Comparison of ENCODE assay signal across 17 mouse cellular contexts in the genomic region with DNA sequence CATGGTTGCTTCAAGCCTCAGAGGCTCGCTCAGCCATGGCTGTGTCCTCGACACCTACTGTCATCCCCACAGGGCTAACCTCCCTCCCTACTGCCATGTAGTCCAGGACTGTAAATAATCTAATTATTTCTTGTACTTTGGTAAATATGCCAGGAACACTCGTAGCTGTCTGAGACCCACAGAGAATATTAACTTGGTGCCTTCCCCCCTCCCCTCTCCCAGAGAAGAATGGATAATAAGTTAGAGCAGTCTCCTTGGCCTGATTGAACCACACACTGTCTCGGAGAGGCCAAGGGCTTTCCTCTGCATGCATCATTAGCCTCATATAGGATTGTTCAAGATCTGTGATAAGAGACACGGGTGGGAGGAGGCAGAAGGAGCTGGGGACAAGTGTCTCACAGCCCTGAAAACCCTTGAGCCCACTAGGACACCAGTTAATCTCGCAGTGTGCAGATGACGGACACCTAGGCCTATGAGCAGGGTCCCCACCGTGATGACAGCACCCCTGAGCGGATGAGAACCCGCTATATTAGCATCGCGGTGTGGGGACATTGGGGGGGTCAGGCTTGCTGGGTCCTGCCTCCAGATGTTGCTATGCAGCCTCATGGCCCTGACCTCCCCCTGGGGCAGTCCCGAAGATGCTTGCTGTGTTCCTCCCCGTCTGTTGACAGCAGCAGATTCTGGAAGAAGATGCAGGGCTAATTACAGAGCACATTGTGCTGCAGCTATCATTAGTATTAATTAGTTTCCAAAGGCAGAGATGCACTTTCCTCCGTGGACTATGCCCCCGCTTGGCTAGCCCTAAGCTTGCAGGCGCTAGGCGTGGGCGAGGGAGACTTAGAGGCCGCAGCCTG. TPM values are rescaled to one million over a fixed set of nuclear protein-coding genes. Genes with fewer than 3 reads are reported as not detected.
DNase-seq lines count a peak whose midpoint lies in the region; ATAC-seq and TF ChIP-seq lines count a peak whose summit lies in the region.
"Had no signal": no experiment of that assay in that cellular context is flagged by ENCODE, and none has a peak within 500 bp of the region (broad histone marks: within the 10 kb centered on the region; RNA-seq: fewer than 3 reads in every experiment).

No protein-coding gene starts in this region.

- ATAC-seq in forebrain, embryonic 11.5 days (replicated peaks; ENCODE audit: low FRiP score), result peak; percentile 31; the same call in 1 of the 2 replicates
- ATAC-seq in forebrain, postnatal 0 days, result no peak
- ATAC-seq in hindbrain, embryonic 14.5 days (ENCODE audit: low FRiP score), result no peak
- peak; percentile 18; the same call in 1 of the 2 replicates for ATAC-seq in midbrain, embryonic 16.5 days
- ATAC-seq in liver, postnatal 0 days, result no peak
- ATAC-seq: Patski had no signal

- H3K27ac ChIP-seq in forebrain, embryonic 11.5 days (ENCODE audit: low read depth, low read length), result no peak overlapping the region
- H3K27ac ChIP-seq in forebrain, postnatal 0 days (ENCODE audit: low read depth, low read length), result no peak overlapping the region
- peak overlapping the region; percentile 28 for H3K27ac ChIP-seq in hindbrain, embryonic 14.5 days
- peak overlapping the region; percentile 47 for H3K27ac ChIP-seq in midbrain, embryonic 16.5 days (ENCODE audit: low read length)
- no peak overlapping the region for H3K27ac ChIP-seq in liver, postnatal 0 days (ENCODE audit: low read depth)
- H3K27ac ChIP-seq: heart, embryonic 15.5 days; limb, embryonic 13.5 days; liver, embryonic 15.5 days had no signal

- TF ChIP-seq CTCF in forebrain, postnatal 0 days (IDR thresholded peaks at IDR 0.05; ENCODE audit: low read depth), result no peak
- no peak for TF ChIP-seq CTCF in brain, embryonic 14.5 days (IDR thresholded peaks at IDR 0.05; ENCODE audit: borderline replicate concordance, extremely low read depth, insufficient read depth, insufficient read length)
- TF ChIP-seq CTCF in liver, postnatal 0 days (IDR thresholded peaks at IDR 0.05; ENCODE audit: low read depth), result no peak

- H3K9me3 ChIP-seq in forebrain, embryonic 11.5 days (ENCODE audit: control insufficient read depth, low read length), result no peaks in the 10 kb centered on the region
- H3K9me3 ChIP-seq in forebrain, postnatal 0 days (ENCODE audit: low read length), result 0 out of 2 replicates have a peak, but pooled peaks cover 3% of the 10 kb centered on the region
- H3K9me3 ChIP-seq in hindbrain, embryonic 14.5 days (ENCODE audit: control insufficient read depth, low read length), result no peaks in the 10 kb centered on the region
- H3K9me3 ChIP-seq in midbrain, embryonic 16.5 days (replicated peaks; ENCODE audit: control insufficient read depth, low read length, poor library complexity, severe bottlenecking), result no peaks in the 10 kb centered on the region
- no peaks in the 10 kb centered on the region for H3K9me3 ChIP-seq in liver, postnatal 0 days (ENCODE audit: low read length)
- H3K9me3 ChIP-seq: heart, embryonic 15.5 days; limb, embryonic 13.5 days; liver, embryonic 15.5 days had no signal

- no peak overlapping the region for H3K4me2 ChIP-seq in forebrain, embryonic 11.5 days (ENCODE audit: low read depth, low read length, severe bottlenecking)
- no peak overlapping the region for H3K4me2 ChIP-seq in forebrain, postnatal 0 days (ENCODE audit: low read depth)
- H3K4me2 ChIP-seq in hindbrain, embryonic 14.5 days (replicated peaks), result no peak overlapping the region
- no peak overlapping the region for H3K4me2 ChIP-seq in midbrain, embryonic 16.5 days (ENCODE audit: low read length)
- H3K4me2 ChIP-seq in liver, postnatal 0 days (ENCODE audit: low read depth, low read length), result no peak overlapping the region
- H3K4me2 ChIP-seq: heart, embryonic 15.5 days; limb, embryonic 13.5 days; liver, embryonic 15.5 days had no signal

- no peak overlapping the region for H3K9ac ChIP-seq in forebrain, embryonic 11.5 days (ENCODE audit: low read length)
- no peak overlapping the region for H3K9ac ChIP-seq in forebrain, postnatal 0 days
- no peak overlapping the region for H3K9ac ChIP-seq in hindbrain, embryonic 14.5 days
- H3K9ac ChIP-seq in midbrain, embryonic 16.5 days (ENCODE audit: low read depth, low read length), result no peak overlapping the region
- H3K9ac ChIP-seq in liver, postnatal 0 days (replicated peaks), result no peak overlapping the region
- H3K9ac ChIP-seq: heart, embryonic 15.5 days; limb, embryonic 13.5 days; liver, embryonic 15.5 days had no signal

- no peak overlapping the region for H3K4me3 ChIP-seq in forebrain, embryonic 11.5 days (ENCODE audit: low read depth, low read length)
- no peak overlapping the region for H3K4me3 ChIP-seq in forebrain, postnatal 0 days (ENCODE audit: low read depth, low read length)
- H3K4me3 ChIP-seq in hindbrain, embryonic 14.5 days (replicated peaks; ENCODE audit: low read length), result no peak overlapping the region
- no peak overlapping the region for H3K4me3 ChIP-seq in midbrain, embryonic 16.5 days (ENCODE audit: low read depth, low read length)
- H3K4me3 ChIP-seq in liver, postnatal 0 days (ENCODE audit: low read depth, low read length), result no peak overlapping the region
- H3K4me3 ChIP-seq: heart, embryonic 15.5 days; limb, embryonic 13.5 days; liver, embryonic 15.5 days had no signal

- 62% methylated on average over 20 of the region's 20 CpGs for WGBS in forebrain, embryonic 11.5 days
- WGBS in forebrain, postnatal 0 days, result 54% methylated on average over 20 of the region's 20 CpGs
- 33% methylated on average over 20 of the region's 20 CpGs for WGBS in hindbrain, embryonic 14.5 days
- WGBS in midbrain, embryonic 16.5 days, result 40% methylated on average over 20 of the region's 20 CpGs
- 79% methylated on average over 20 of the region's 20 CpGs for WGBS in liver, postnatal 0 days (ENCODE audit: insufficient replicate concordance)

- no peak for DNase-seq in forebrain, embryonic 11.5 days (ENCODE audit: low spot score)
- no peak for DNase-seq in forebrain, postnatal 0 days
- DNase-seq in brain, embryonic 14.5 days (ENCODE audit: low read depth), result peak; percentile 43
- DNase-seq in hindbrain, embryonic 14.5 days (ENCODE audit: low spot score), result no peak
- no peak for DNase-seq in kidney, postnatal 4 days
- no peak for DNase-seq in liver, postnatal 0 days
- no peak for DNase-seq in urinary bladder, adult 18-20 months (ENCODE audit: low spot score in 2 of 2)
- DNase-seq: adrenal gland, postnatal 36 days; cerebellum, adult 11-12 months; kidney, adult 2 months; lung, postnatal 14 days; thymus, postnatal 4 days had no signal

- TF ChIP-seq POLR2A in brain, embryonic 14.5 days (IDR thresholded peaks at IDR 0.05; ENCODE audit: borderline replicate concordance, extremely low read depth, insufficient read depth, insufficient read length, poor library complexity, severe bottlenecking), result no peak

- no peaks in the 10 kb centered on the region for H3K36me3 ChIP-seq in forebrain, embryonic 11.5 days (ENCODE audit: control insufficient read depth, insufficient read depth, low read length)
- H3K36me3 ChIP-seq in forebrain, postnatal 0 days (ENCODE audit: insufficient read depth), result no peaks in the 10 kb centered on the region
- no peaks in the 10 kb centered on the region for H3K36me3 ChIP-seq in hindbrain, embryonic 14.5 days (replicated peaks; ENCODE audit: control insufficient read depth, insufficient read depth)
- H3K36me3 ChIP-seq in midbrain, embryonic 16.5 days (ENCODE audit: control insufficient read depth, insufficient read depth, low read length), result no peaks in the 10 kb centered on the region
- no peaks in the 10 kb centered on the region for H3K36me3 ChIP-seq in liver, postnatal 0 days (replicated peaks; ENCODE audit: insufficient read depth, low read length)
- H3K36me3 ChIP-seq: heart, embryonic 15.5 days; limb, embryonic 13.5 days; liver, embryonic 15.5 days had no signal

- H3K27me3 ChIP-seq in forebrain, embryonic 11.5 days (ENCODE audit: control insufficient read depth, insufficient read depth, low read length), result no peaks in the 10 kb centered on the region
- no peaks in the 10 kb centered on the region for H3K27me3 ChIP-seq in forebrain, postnatal 0 days (ENCODE audit: insufficient read depth, low read length)
- no peaks in the 10 kb centered on the region for H3K27me3 ChIP-seq in hindbrain, embryonic 14.5 days (ENCODE audit: control insufficient read depth, insufficient read depth, low read length)
- H3K27me3 ChIP-seq in midbrain, embryonic 16.5 days (ENCODE audit: control insufficient read depth, insufficient read depth, low read depth, low read length), result no peaks in the 10 kb centered on the region
- H3K27me3 ChIP-seq in liver, postnatal 0 days (ENCODE audit: insufficient read depth, low read length), result no peaks in the 10 kb centered on the region
- H3K27me3 ChIP-seq: heart, embryonic 15.5 days; limb, embryonic 13.5 days; liver, embryonic 15.5 days; Patski had no signal

- no peak for TF ChIP-seq EP300 in liver, postnatal 0 days (IDR thresholded peaks at IDR 0.05; ENCODE audit: low read depth)

- H3K4me1 ChIP-seq in forebrain, embryonic 11.5 days (replicated peaks; ENCODE audit: control insufficient read depth, insufficient read depth, low read length), result peaks cover 13% of the 10 kb centered on the region; the same call in 1 of the 2 replicates
- H3K4me1 ChIP-seq in forebrain, postnatal 0 days (ENCODE audit: insufficient read depth), result peaks cover 2% of the 10 kb centered on the region; the same call in 1 of the 2 replicates
- peaks cover 45% of the 10 kb centered on the region for H3K4me1 ChIP-seq in hindbrain, embryonic 14.5 days (replicated peaks; ENCODE audit: control insufficient read depth, insufficient read depth, low read length)
- peaks cover 32% of the 10 kb centered on the region for H3K4me1 ChIP-seq in midbrain, embryonic 16.5 days (ENCODE audit: control insufficient read depth, insufficient read depth, low read length)
- peaks cover 5% of the 10 kb centered on the region; the same call in 1 of the 2 replicates for H3K4me1 ChIP-seq in liver, postnatal 0 days (ENCODE audit: insufficient read depth)
- H3K4me1 ChIP-seq: liver, embryonic 15.5 days had no signal

RNA-seq across cellular contexts. Expression of a gene that starts 54.8 kb away (rescaled TPM):
- 10.5 and 11.5 TPM in 2 replicates for polyA plus RNA-seq in forebrain, embryonic 11.5 days (2014; fragmentation: Nextera tagmentation; extraction: Ambion mirVana)
- 40.2 and 41.8 TPM in 2 replicates for total RNA-seq in forebrain, postnatal 0 days (2014; rRNA removed)
- polyA plus RNA-seq in forebrain, postnatal 0 days (2015; fragmentation: Nextera tagmentation; extraction: Ambion mirVana), result 12.4 and 13.6 TPM in 2 replicates
- 23.9 and 42.5 TPM in 2 replicates for polyA plus RNA-seq in brain, embryonic 14.5 days (2012; rRNA removed)
- polyA plus RNA-seq in hindbrain, embryonic 14.5 days (2014; fragmentation: Nextera tagmentation; extraction: Ambion mirVana), result 14.1 and 19.1 TPM in 2 replicates
- polyA plus RNA-seq in midbrain, embryonic 16.5 days (2015; fragmentation: Nextera tagmentation; extraction: Ambion mirVana), result 14.4 and 15.9 TPM in 2 replicates
- 4.7 and 7.6 TPM in 2 replicates for polyA plus RNA-seq in liver, postnatal 0 days (2015; fragmentation: Nextera tagmentation; extraction: Ambion mirVana)

Comparison
In these comparisons a context has a peak if more than half of its experiments do, and no peak if none do; other contexts are left out.
1. ATAC-seq: peak in forebrain, embryonic 11.5 days (single experiment) and midbrain, embryonic 16.5 days (single experiment); none in forebrain, postnatal 0 days (single experiment), hindbrain, embryonic 14.5 days (single experiment) and liver, postnatal 0 days (single experiment).
2. H3K27ac ChIP-seq: peak in hindbrain, embryonic 14.5 days (single experiment) and midbrain, embryonic 16.5 days (single experiment); none in forebrain, embryonic 11.5 days (single experiment), forebrain, postnatal 0 days (single experiment) and liver, postnatal 0 days (single experiment).